Mouse (Mus musculus): ENCODE data around the gene Adgrb3.

GRCm38 (mm10) chr1:25474469-25474868 lies 355.0 kb downstream of the Adgrb3 start:
- TF ChIP-seq CTCF (IDR thresholded peaks at IDR 0.05; ENCODE audit: low read depth) = no peak
- TF ChIP-seq EP300 (IDR thresholded peaks at IDR 0.05; ENCODE audit: low read depth) = no peak

All from heart, postnatal 0 days (tissue).